Mouse (Mus musculus) left cerebral cortex, postnatal 25 days (tissue): ENCODE results near the gene Ppie. TPM values are rescaled to one million over a fixed set of nuclear protein-coding genes. Genes with fewer than 3 reads are reported as not detected.
"Not testable (repeated sequence)": the region's sequence is repeated elsewhere in the genome, so short reads cannot be mapped to it uniquely, and the experiment has no call there.

Source experiments
- DNase-seq, 2 experiments: peaks; one replicate each; pipeline ENCODE4 v3.0.0; 2022; ENCODE audit warnings: low spot score in 2 of 2, mixed read lengths in 1 of 2
- intact Hi-C: fragments of 180-260 bp; cut with DNase I; formaldehyde crosslinking; loops from one replicate; pipeline ENCODE4 v1.15.1; 2025
- total RNA-seq, 2 experiments: library from RNA; stranded (reverse); gene quantifications; 2 replicates each; pipeline ENCODE4 v1.2.3; 2021

The Ppie gene
- 10 to 100 TPM; 19.9 to 21.4 TPM for total RNA-seq

GRCm38 (mm10) chr4:123139513-123140154 lies at the start of gene Ppie:
Ppie (minus strand) TSS chr4:123139951.
- DNase-seq, result peak; percentile 70 to 75
- intact Hi-C loops, result no loop called here

- DNase-seq, result peak; percentile 65 to 79
- intact Hi-C loops, result no loop called here
Measured at GRCm38 (mm10) chr4:123184816-123185215, 45.1 kb upstream of the Ppie start.

GRCm38 (mm10) chr4:123183239-123184056 lies 43.7 kb upstream of the Ppie start:
- intact Hi-C loops, result no loop called here
- peak; percentile 92 to 97 for DNase-seq

GRCm38 (mm10) chr4:123182328-123183238 lies 42.8 kb upstream of the Ppie start, which contains the start of gene Hpcal4:
Hpcal4 (plus strand) TSS chr4:123183227.
- DNase-seq, result peak; percentile 57 to 67
- intact Hi-C loops, result no loop called here

- intact Hi-C loops, result no loop called here
- DNase-seq, result no peak
Measured at GRCm38 (mm10) chr4:123171811-123172210, 32.1 kb upstream of the Ppie start.

- peak; percentile 51 to 78 for DNase-seq
- intact Hi-C loops, result no loop called here
Measured at GRCm38 (mm10) chr4:123164157-123164556, 24.4 kb upstream of the Ppie start.

GRCm38 (mm10) chr4:123162305-123162917 lies 22.7 kb upstream of the Ppie start:
- intact Hi-C loops, result no loop called here
- peak in 1 of 2 experiments; percentile 36 for DNase-seq

- intact Hi-C loops, DNase-seq: not testable (repeated sequence)
Measured at GRCm38 (mm10) chr4:123161251-123161650, 21.5 kb upstream of the Ppie start.

GRCm38 (mm10) chr4:123160571-123160970 lies 20.8 kb upstream of the Ppie start:
- no peak for DNase-seq
- intact Hi-C loops, result no loop called here

GRCm38 (mm10) chr4:123155840-123156239 lies 16.1 kb upstream of the Ppie start:
- intact Hi-C loops, result loop anchor here (1.0 to 5.0 kb wide), 3 partner anchors 44 to 99 kb away; no protein-coding TSS in a partner anchor

GRCm38 (mm10) chr4:123155427-123155826 lies 15.7 kb upstream of the Ppie start:
- DNase-seq, result no peak
- intact Hi-C loops, result loop anchor here (1.0 to 5.0 kb wide), 3 partner anchors 45 to 99 kb away; no protein-coding TSS in a partner anchor

More at GRCm38 (mm10) chr4:123155840-123156239, 16.1 kb upstream of the Ppie start:
- DNase-seq, result peak in 1 of 2 experiments; percentile 18

- intact Hi-C loops, result loop anchor here (1.0 to 5.0 kb wide), 3 partner anchors 45 to 100 kb away; no protein-coding TSS in a partner anchor
- DNase-seq, result peak; percentile 56 to 77
Measured at GRCm38 (mm10) chr4:123155004-123155403, 15.3 kb upstream of the Ppie start.

GRCm38 (mm10) chr4:123152976-123153375 lies 13.2 kb upstream of the Ppie start:
- intact Hi-C loops, result no loop called here

GRCm38 (mm10) chr4:123152003-123152402 lies 12.3 kb upstream of the Ppie start:
- DNase-seq, result no peak
- intact Hi-C loops, result no loop called here

More at GRCm38 (mm10) chr4:123152976-123153375, 13.2 kb upstream of the Ppie start:
- peak; percentile 72 to 95 for DNase-seq

- peak; percentile 66 to 91 for DNase-seq
- intact Hi-C loops, result no loop called here
Measured at GRCm38 (mm10) chr4:123147446-123148150, 7.8 kb upstream of the Ppie start.

- no peak for DNase-seq
- intact Hi-C loops, result no loop called here
Measured at GRCm38 (mm10) chr4:123137551-123137950, 2.2 kb downstream of the Ppie start.

- intact Hi-C loops, result no loop called here
- no peak for DNase-seq
Measured at GRCm38 (mm10) chr4:123127051-123127450, 12.7 kb downstream of the Ppie start.

- intact Hi-C loops, result no loop called here
- no peak for DNase-seq
Measured at GRCm38 (mm10) chr4:123126626-123127025, 13.1 kb downstream of the Ppie start.
